Mouse (Mus musculus): ENCODE data around the gene 2310034C09Rik.
"Not testable (repeated sequence)": the region's sequence is repeated elsewhere in the genome, so short reads cannot be mapped to it uniquely, and the experiment has no call there.

Gene 2310034C09Rik

DNA sequence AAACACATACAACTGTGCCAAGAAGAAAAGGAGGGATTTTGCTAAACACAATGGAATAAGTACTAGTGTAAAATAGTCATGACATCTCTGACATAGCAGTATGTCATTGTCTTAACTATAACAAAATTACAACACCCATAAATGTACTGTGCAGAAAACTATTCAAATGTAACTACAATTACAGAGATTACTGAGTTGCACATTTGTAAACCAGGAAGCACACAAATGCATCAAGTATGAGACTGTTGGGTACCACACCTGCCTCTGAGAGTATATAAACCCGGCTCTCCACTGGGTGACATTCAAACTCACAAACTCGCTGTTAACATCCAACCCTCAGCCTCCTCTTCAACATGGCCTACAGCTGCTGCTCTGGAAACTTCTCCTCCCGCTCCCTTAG is at the start of gene 2310034C09Rik:
Gene 2310034C09Rik (plus strand): TSS at position 301 of the 400 bp plus-strand sequence.
- DNase-seq (ENCODE audit: low read depth, low spot score) = not testable (repeated sequence)

GRCm38 (mm10) chr16:88710757-88711156 is 47.9 kb upstream of the 2310034C09Rik start:
- no peak for DNase-seq (ENCODE audit: low read depth, low spot score)

DNA sequence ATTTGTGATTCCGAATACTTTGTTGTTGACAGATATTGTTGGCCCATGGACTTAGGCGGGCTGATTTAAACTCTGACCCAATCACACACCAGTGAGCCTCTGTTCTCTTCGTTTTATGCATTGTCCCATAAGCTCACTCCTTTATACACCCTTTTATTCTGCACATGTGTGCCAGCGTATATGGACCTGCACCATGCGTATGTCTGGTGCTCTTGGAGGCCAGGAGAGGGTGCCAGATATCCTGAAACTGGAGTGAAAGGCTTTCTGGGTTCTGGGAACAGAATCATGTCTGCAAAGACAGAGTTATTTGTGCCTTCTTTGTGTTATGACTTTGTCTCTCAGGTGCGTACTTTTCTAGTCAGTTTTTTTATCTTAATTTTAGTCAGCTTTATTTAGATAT is 47.4 kb upstream of the 2310034C09Rik start:
- DNase-seq (ENCODE audit: low read depth, low spot score) = no peak

DNA sequence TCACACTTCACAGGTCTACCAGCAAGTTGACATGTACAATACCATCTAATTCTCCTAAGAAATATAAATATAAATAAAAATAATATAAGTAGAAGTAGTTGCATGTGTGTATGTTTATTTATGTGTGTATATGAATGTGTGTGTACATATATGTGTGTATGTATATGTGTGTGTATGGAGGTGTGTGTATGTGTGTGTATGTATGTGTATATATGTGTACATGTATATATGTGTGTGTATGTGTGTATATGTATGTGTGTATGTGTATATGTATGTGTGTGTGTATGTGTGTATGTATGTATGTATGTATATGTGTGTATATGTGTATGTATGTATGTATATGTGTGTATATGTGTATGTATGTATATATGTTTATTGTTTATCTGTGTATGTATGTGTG is 42.1 kb upstream of the 2310034C09Rik start:
- DNase-seq (ENCODE audit: low read depth, low spot score) = no peak

DNA sequence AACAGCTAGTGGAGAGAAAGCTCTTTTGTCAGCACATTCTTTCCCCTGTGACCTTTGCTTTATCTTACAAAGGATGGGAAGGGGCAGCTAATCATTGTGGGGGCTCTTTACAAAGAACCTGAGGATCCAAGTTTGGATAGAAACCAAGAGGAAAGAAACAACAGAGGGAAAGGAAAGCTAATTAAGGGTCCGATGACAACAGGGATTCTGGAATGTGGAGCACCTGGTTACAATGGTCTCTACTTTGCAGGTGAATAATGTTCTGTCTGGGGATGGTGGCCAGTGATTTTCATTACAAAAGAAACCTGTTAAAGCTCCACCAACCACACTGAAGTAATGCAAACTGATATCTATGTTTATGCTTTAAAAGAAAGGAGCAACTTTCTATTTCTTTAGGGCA is 38.6 kb upstream of the 2310034C09Rik start:
- DNase-seq (ENCODE audit: low read depth, low spot score) = no peak

- no peak for DNase-seq (ENCODE audit: low read depth, low spot score)
Observed at GRCm38 (mm10) chr16:88728812-88729275, 29.8 kb upstream of the 2310034C09Rik start, which contains the start of gene Krtap13-1. Gene Krtap13-1 (plus strand): TSS chr16:88728862.

GRCm38 (mm10) chr16:88735391-88735790 is 23.3 kb upstream of the 2310034C09Rik start:
- no peak for DNase-seq (ENCODE audit: low read depth, low spot score)

GRCm38 (mm10) chr16:88744750-88745340 is 13.8 kb upstream of the 2310034C09Rik start:
- no peak for DNase-seq (ENCODE audit: low read depth, low spot score)

- DNase-seq (ENCODE audit: low read depth, low spot score) = no peak
Observed at GRCm38 (mm10) chr16:88747943-88748342, 10.7 kb upstream of the 2310034C09Rik start.

DNA sequence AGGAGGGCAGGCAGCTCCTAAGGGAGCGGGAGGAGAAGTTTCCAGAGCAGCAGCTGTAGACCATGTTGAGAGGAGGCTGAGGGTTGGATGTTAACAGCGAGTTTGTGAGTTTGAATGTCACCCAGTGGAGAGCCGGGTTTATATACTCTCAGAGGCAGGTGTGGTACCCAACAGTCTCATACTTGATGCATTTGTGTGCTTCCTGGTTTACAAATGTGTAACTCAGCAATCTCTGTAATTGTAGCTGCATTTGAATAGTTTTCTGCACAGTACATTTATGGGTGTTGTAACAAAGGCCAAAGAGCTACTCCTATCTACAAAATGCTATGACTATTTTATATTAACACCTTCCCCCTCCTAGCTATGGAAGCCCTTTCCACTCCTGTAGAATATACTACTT is 7.1 kb upstream of the 2310034C09Rik start, which contains the start of gene Krtap13:
Gene Krtap13 (minus strand): TSS at position 101 of the 400 bp plus-strand sequence.
- not testable (repeated sequence) for DNase-seq (ENCODE audit: low read depth, low spot score)

DNA sequence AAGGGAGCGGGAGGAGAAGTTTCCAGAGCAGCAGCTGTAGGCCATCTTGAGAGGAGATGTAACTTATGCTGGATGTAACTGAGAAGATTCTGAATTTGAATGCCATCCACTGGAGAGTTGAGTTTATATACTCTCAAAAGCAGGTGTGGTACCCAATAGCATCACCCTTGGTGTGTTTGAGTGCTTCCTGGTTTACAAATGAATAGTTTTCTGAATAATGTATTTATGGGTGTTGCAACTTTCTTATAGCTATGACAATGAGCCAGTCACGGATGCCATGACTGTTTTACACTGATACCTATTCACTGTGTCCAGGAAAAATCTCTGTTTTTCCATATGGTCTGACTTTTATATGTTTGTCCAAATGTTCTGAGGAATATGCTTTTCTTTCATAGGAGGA is 15.5 kb downstream of the 2310034C09Rik start, which contains the start of gene 2310057N15Rik:
Gene 2310057N15Rik (minus strand): TSS at position 101 of the 400 bp plus-strand sequence.
- DNase-seq (ENCODE audit: low read depth, low spot score) = no peak

- DNase-seq (ENCODE audit: low read depth, low spot score) = no peak
Observed at GRCm38 (mm10) chr16:88777596-88777995, 18.9 kb downstream of the 2310034C09Rik start, which contains the start of gene Gm5965. Gene Gm5965 (plus strand): TSS chr16:88777896.

GRCm38 (mm10) chr16:88786786-88787185 is 28.1 kb downstream of the 2310034C09Rik start:
- no peak for DNase-seq (ENCODE audit: low read depth, low spot score)

Data from retina, postnatal 7 days (tissue).